Mouse (Mus musculus) kidney, adult 10 weeks (tissue): Measurements from ENCODE around the gene Itga7. TPM values are rescaled to one million over a fixed set of nuclear protein-coding genes. Genes with fewer than 3 reads are reported as not detected.

Experiments used
- polyA plus RNA-seq: library from polyadenylated mRNA; stranded (reverse); fragments of 350-450 nt; fragmentation: Illumina TruSeq; extraction: RNeasy Lipid Tissue Mini Kit (QIAGEN cat#74804); gene quantifications from one replicate; pipeline ENCODE4 v1.2.3, GENCODE M21; 2014; ENCODE audit warnings: low read depth, low replicate concordance

Itga7 gene
- 0.85 TPM for polyA plus RNA-seq

GRCm38 (mm10) chr10:128933574-128933973 is at the start of gene Itga7:
Itga7 (plus strand) TSS chr10:128933818.

GRCm38 (mm10) chr10:128891296-128892094 is 42.1 kb upstream of the Itga7 start, which contains the start of gene Gdf11:
Gdf11 (minus strand) TSS chr10:128891718.

GRCm38 (mm10) chr10:128900698-128901097 is 32.9 kb upstream of the Itga7 start, which contains the start of gene Cd63:
Cd63 (plus strand) TSS chr10:128900989.

GRCm38 (mm10) chr10:128922822-128923012 is 10.9 kb upstream of the Itga7 start, which contains the start of gene Rdh5:
Rdh5 (minus strand) TSS chr10:128922888.

GRCm38 (mm10) chr10:128923935-128924334 is 9.7 kb upstream of the Itga7 start, which contains the start of gene Bloc1s1:
Bloc1s1 (minus strand) TSS chr10:128924035.

GRCm38 (mm10) chr10:128960590-128961584 is 27.3 kb downstream of the Itga7 start, which contains the start of gene Mettl7b:
Mettl7b (minus strand) TSS chr10:128960988.

GRCm38 (mm10) chr10:128989131-128989530 is 55.5 kb downstream of the Itga7 start, which contains the start of gene Olfr9:
Olfr9 (plus strand) TSS chr10:128989431.

Other genes starting within 250 kb of the Itga7 start
- gene Rab5b, start 237.6 kb upstream of the Itga7 start, polyA plus RNA-seq, result 128 TPM
- gene Pmel, start 229.6 kb upstream of the Itga7 start, polyA plus RNA-seq, result not detected
- 8.1 TPM for gene Cdk2, start 228.8 kb upstream of the Itga7 start, polyA plus RNA-seq
- gene Dgka, start 189.0 kb upstream of the Itga7 start, polyA plus RNA-seq, result 8.3 TPM
- 0.57 TPM for gene Pym1, start 185.9 kb upstream of the Itga7 start, polyA plus RNA-seq
- 0.36 TPM for gene Mmp19, start 142.9 kb upstream of the Itga7 start, polyA plus RNA-seq
- gene Dnajc14, start 129.8 kb upstream of the Itga7 start, polyA plus RNA-seq, result 33.2 TPM
- 2.6 TPM for gene Tmem198b, start 129.4 kb upstream of the Itga7 start, polyA plus RNA-seq
- 248 TPM for gene Sarnp, start 116.5 kb upstream of the Itga7 start, polyA plus RNA-seq
- gene Ormdl2, start 112.2 kb upstream of the Itga7 start, polyA plus RNA-seq, result 130 TPM
- 3.1 TPM for gene Gdf11, start 42.1 kb upstream of the Itga7 start, polyA plus RNA-seq
- 1,560 TPM for gene Cd63, start 32.8 kb upstream of the Itga7 start, polyA plus RNA-seq
- gene Rdh5, start 10.9 kb upstream of the Itga7 start, polyA plus RNA-seq, result 5.7 TPM
- 12.2 TPM for gene Bloc1s1, start 9.8 kb upstream of the Itga7 start, polyA plus RNA-seq
- gene Mettl7b, start 27.2 kb downstream of the Itga7 start, polyA plus RNA-seq, result 25.7 TPM
- not detected for gene Olfr9, start 55.6 kb downstream of the Itga7 start, polyA plus RNA-seq
- gene Olfr763, start 77.0 kb downstream of the Itga7 start, polyA plus RNA-seq, result not detected
- gene Olfr764-ps1, start 106.1 kb downstream of the Itga7 start, polyA plus RNA-seq, result not detected
- not detected for gene Olfr765, start 116.2 kb downstream of the Itga7 start, polyA plus RNA-seq
- gene Olfr766-ps1, start 135.2 kb downstream of the Itga7 start, polyA plus RNA-seq, result not detected
- not detected for gene Olfr767, start 149.1 kb downstream of the Itga7 start, polyA plus RNA-seq
- not detected for gene Olfr768, start 165.6 kb downstream of the Itga7 start, polyA plus RNA-seq
- gene Olfr769, start 184.0 kb downstream of the Itga7 start, polyA plus RNA-seq, result not detected
- gene Olfr770, start 205.2 kb downstream of the Itga7 start, polyA plus RNA-seq, result not detected
- gene Olfr771, start 230.9 kb downstream of the Itga7 start, polyA plus RNA-seq, result not detected
- gene Olfr772, start 244.1 kb downstream of the Itga7 start, polyA plus RNA-seq, result not detected